11 mouse cellular contexts compared by ENCODE assay signal in the genomic region with DNA sequence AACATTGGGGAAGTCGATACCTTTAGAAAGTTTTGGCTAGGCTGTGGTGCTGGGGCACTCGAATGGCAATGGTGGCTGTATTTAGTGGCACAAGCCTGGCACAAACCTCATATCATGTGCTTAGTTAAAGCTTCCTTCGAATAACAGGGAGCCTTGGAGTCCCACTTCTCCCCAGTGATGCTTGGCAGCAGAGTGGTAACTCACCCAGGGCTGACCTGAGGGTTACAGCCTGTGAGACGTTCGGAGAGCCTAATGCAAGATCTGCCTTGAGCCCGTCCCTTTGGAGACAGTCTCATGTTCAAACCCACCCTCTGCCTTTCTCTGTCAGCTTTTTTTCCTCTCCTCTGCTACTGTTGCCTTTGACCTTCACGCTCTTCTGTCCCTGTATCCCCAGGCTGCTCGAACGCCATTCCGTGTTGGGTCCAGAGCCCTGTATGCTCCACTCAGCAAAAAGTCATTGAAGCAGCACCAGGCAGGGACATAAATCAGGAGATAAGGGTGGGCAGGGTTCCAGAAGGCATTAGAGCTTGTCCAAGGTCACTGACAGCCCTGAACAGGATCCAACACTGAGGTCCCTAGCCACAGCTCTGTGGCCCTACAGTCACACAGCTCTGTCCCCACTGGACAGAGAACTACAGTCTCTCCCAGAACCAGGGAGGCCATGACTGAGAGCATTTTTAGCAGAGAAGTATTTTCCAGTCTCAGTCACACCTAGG. TPM values are rescaled to one million over a fixed set of nuclear protein-coding genes. Genes with fewer than 3 reads are reported as not detected.
DNase-seq lines count a peak whose midpoint lies in the region; ATAC-seq and TF ChIP-seq lines count a peak whose summit lies in the region.
"Had no signal": no experiment of that assay in that cellular context is flagged by ENCODE, and none has a peak within 500 bp of the region (broad histone marks: within the 10 kb centered on the region; RNA-seq: fewer than 3 reads in every experiment).

No protein-coding gene starts in this region.

- 65% methylated on average over 10 of the region's 10 CpGs for WGBS in intestine, embryonic 15.5 days
- 62% methylated on average over 10 of the region's 10 CpGs for WGBS in intestine, postnatal 0 days
- WGBS in forebrain, embryonic 10.5 days: 89% methylated on average over 10 of the region's 10 CpGs

- no peaks in the 10 kb centered on the region for H3K27me3 ChIP-seq in intestine, embryonic 15.5 days (replicated peaks)
- H3K27me3 ChIP-seq in intestine, postnatal 0 days (replicated peaks; ENCODE audit: control insufficient read depth, insufficient read depth, low read length): no peaks in the 10 kb centered on the region
- H3K27me3 ChIP-seq in forebrain, embryonic 10.5 days (ENCODE audit: poor library complexity, severe bottlenecking): peaks cover 6% of the 10 kb centered on the region; the same call in 1 of the 2 replicates
- H3K27me3 ChIP-seq: embryonic facial prominence, embryonic 13.5 days; limb, embryonic 13.5 days had no signal

- ATAC-seq in intestine, embryonic 15.5 days: peak; percentile 44
- no peak for ATAC-seq in intestine, postnatal 0 days
- ATAC-seq in erythroblast, adult 5-6 weeks (replicated peaks; ENCODE audit: low FRiP score, poor library complexity, severe bottlenecking): peak; percentile 62

- no peak overlapping the region for H3K27ac ChIP-seq in intestine, embryonic 15.5 days
- no peak overlapping the region for H3K27ac ChIP-seq in intestine, postnatal 0 days (ENCODE audit: low read depth, low read length)
- no peak overlapping the region for H3K27ac ChIP-seq in forebrain, embryonic 10.5 days
- H3K27ac ChIP-seq: embryonic facial prominence, embryonic 13.5 days; limb, embryonic 13.5 days had no signal

- peaks cover 6% of the 10 kb centered on the region; the same call in 1 of the 2 replicates for H3K4me1 ChIP-seq in intestine, embryonic 15.5 days (replicated peaks)
- H3K4me1 ChIP-seq in intestine, postnatal 0 days (replicated peaks; ENCODE audit: control insufficient read depth, insufficient read depth, low read length): no peaks in the 10 kb centered on the region
- H3K4me1 ChIP-seq in forebrain, embryonic 10.5 days: peaks cover 6% of the 10 kb centered on the region
- H3K4me1 ChIP-seq: embryonic facial prominence, embryonic 13.5 days; limb, embryonic 13.5 days had no signal

- no peak for TF ChIP-seq CTCF in intestine, postnatal 0 days (IDR thresholded peaks at IDR 0.05; ENCODE audit: low read depth)

- H3K4me2 ChIP-seq in intestine, embryonic 15.5 days (replicated peaks): no peak overlapping the region
- H3K4me2 ChIP-seq in intestine, postnatal 0 days (replicated peaks; ENCODE audit: low read depth): no peak overlapping the region
- H3K4me2 ChIP-seq: embryonic facial prominence, embryonic 13.5 days; limb, embryonic 13.5 days had no signal

- peak; percentile 95 for DNase-seq in kidney, postnatal 14 days
- peak; percentile 42 for DNase-seq in ovary, postnatal 36 days (ENCODE audit: low spot score)
- no peak for DNase-seq in layer of hippocampus, postnatal 25 days (ENCODE audit: extremely low spot score in 1 of 2, low spot score in 1 of 2)
- DNase-seq in forebrain, embryonic 10.5 days (ENCODE audit: extremely low spot score, low spot score): no peak
- DNase-seq in gastrocnemius, postnatal 10 days: no peak

- no peaks in the 10 kb centered on the region for H3K9me3 ChIP-seq in intestine, embryonic 15.5 days
- H3K9me3 ChIP-seq in intestine, postnatal 0 days (ENCODE audit: control insufficient read depth): no peaks in the 10 kb centered on the region
- no peaks in the 10 kb centered on the region for H3K9me3 ChIP-seq in forebrain, embryonic 10.5 days
- H3K9me3 ChIP-seq: embryonic facial prominence, embryonic 13.5 days; limb, embryonic 13.5 days had no signal

- H3K4me3 ChIP-seq in intestine, embryonic 15.5 days (replicated peaks): no peak overlapping the region
- no peak overlapping the region for H3K4me3 ChIP-seq in intestine, postnatal 0 days (ENCODE audit: low read depth, low read length)
- H3K4me3 ChIP-seq in forebrain, embryonic 10.5 days: no peak overlapping the region
- H3K4me3 ChIP-seq: embryonic facial prominence, embryonic 13.5 days; limb, embryonic 13.5 days had no signal

- no peaks in the 10 kb centered on the region for H3K36me3 ChIP-seq in intestine, embryonic 15.5 days
- no peaks in the 10 kb centered on the region for H3K36me3 ChIP-seq in intestine, postnatal 0 days (ENCODE audit: control insufficient read depth, insufficient read depth)
- no peaks in the 10 kb centered on the region for H3K36me3 ChIP-seq in forebrain, embryonic 10.5 days (replicated peaks)
- H3K36me3 ChIP-seq: embryonic facial prominence, embryonic 13.5 days; limb, embryonic 13.5 days had no signal

- no peak overlapping the region for H3K9ac ChIP-seq in intestine, embryonic 15.5 days
- H3K9ac ChIP-seq in intestine, postnatal 0 days (ENCODE audit: low read depth, low read length): no peak overlapping the region
- H3K9ac ChIP-seq: embryonic facial prominence, embryonic 13.5 days; limb, embryonic 13.5 days had no signal

RNA-seq across cellular contexts. Expression of a gene that starts 9.0 kb away (rescaled TPM):
- 2.7 and 2.9 TPM in 2 replicates for polyA plus RNA-seq in intestine, embryonic 15.5 days (2015; fragmentation: Nextera tagmentation; extraction: Ambion mirVana)
- 1.5 and 1.6 TPM in 2 replicates for polyA plus RNA-seq in intestine, postnatal 0 days (2015; fragmentation: Nextera tagmentation; extraction: Ambion mirVana)
- total RNA-seq in erythroblast, adult 5-6 weeks (2015; ENCODE audit: low replicate concordance): 43.6 and 51.4 TPM in 2 replicates
- total RNA-seq in erythroblast, adult 5-6 weeks (2017; ENCODE audit: low replicate concordance): 86.7 and 87.6 TPM in 2 replicates
- total RNA-seq in layer of hippocampus, postnatal 25 days (2021): 10 to 100 TPM; 20.5 to 20.9 TPM
- polyA plus RNA-seq in forebrain, embryonic 10.5 days (2016; fragmentation: Nextera tagmentation; extraction: Ambion mirVana): 0.44 and 1.1 TPM in 2 replicates
- 1 to 10 TPM; 1.4 to 2.1 TPM for total RNA-seq in gastrocnemius, postnatal 10 days (2021)
- total RNA-seq: hematopoietic stem cell, adult 5-6 weeks had no signal

RNA-seq across cellular contexts. Expression of a gene that starts 57.3 kb away (rescaled TPM):
- 29.6 and 31.3 TPM in 2 replicates for polyA plus RNA-seq in intestine, embryonic 15.5 days (2015; fragmentation: Nextera tagmentation; extraction: Ambion mirVana)
- 26.1 and 31.6 TPM in 2 replicates for polyA plus RNA-seq in intestine, postnatal 0 days (2015; fragmentation: Nextera tagmentation; extraction: Ambion mirVana)
- total RNA-seq in erythroblast, adult 5-6 weeks (2015; ENCODE audit: low replicate concordance): 15.5 and 47.3 TPM in 2 replicates
- 11.7 and 15.2 TPM in 2 replicates for total RNA-seq in erythroblast, adult 5-6 weeks (2017; ENCODE audit: low replicate concordance)
- 10 to 100 TPM; 31.9 to 34.7 TPM for total RNA-seq in layer of hippocampus, postnatal 25 days (2021)
- 20.4 and 21.6 TPM in 2 replicates for polyA plus RNA-seq in forebrain, embryonic 10.5 days (2016; fragmentation: Nextera tagmentation; extraction: Ambion mirVana)
- total RNA-seq in gastrocnemius, postnatal 10 days (2021): 10 to 100 TPM in 1 of 2 experiments, 1 to 10 TPM in 1; 8.4 to 12.1 TPM

RNA-seq across cellular contexts. Expression of a gene that starts 57.4 kb away (rescaled TPM):
- 20.7 and 21.6 TPM in 2 replicates for polyA plus RNA-seq in intestine, embryonic 15.5 days (2015; fragmentation: Nextera tagmentation; extraction: Ambion mirVana)
- 13.8 and 14.3 TPM in 2 replicates for polyA plus RNA-seq in intestine, postnatal 0 days (2015; fragmentation: Nextera tagmentation; extraction: Ambion mirVana)
- 2.3 and 7.7 TPM in 2 replicates for total RNA-seq in erythroblast, adult 5-6 weeks (2015; ENCODE audit: low replicate concordance)
- total RNA-seq in erythroblast, adult 5-6 weeks (2017; ENCODE audit: low replicate concordance): 3.3 and 3.9 TPM in 2 replicates
- total RNA-seq in layer of hippocampus, postnatal 25 days (2021): 10 to 100 TPM; 14.3 to 15.8 TPM
- 20.4 and 21.0 TPM in 2 replicates for polyA plus RNA-seq in forebrain, embryonic 10.5 days (2016; fragmentation: Nextera tagmentation; extraction: Ambion mirVana)
- 10 to 100 TPM; 31.1 to 32.6 TPM for total RNA-seq in gastrocnemius, postnatal 10 days (2021)

Comparison
In these comparisons a context has a peak if more than half of its experiments do, and no peak if none do; other contexts are left out.
1. DNase-seq: peak in kidney, postnatal 14 days (single experiment) and ovary, postnatal 36 days (single experiment); none in layer of hippocampus, postnatal 25 days (0 of 2), forebrain, embryonic 10.5 days (single experiment) and gastrocnemius, postnatal 10 days (single experiment).
2. RNA of a gene that starts 9.0 kb away (total RNA-seq): 43.6 to 87.6 TPM in erythroblast, adult 5-6 weeks and 20.5 to 20.9 TPM in layer of hippocampus, postnatal 25 days; 1.4 to 2.1 TPM in gastrocnemius, postnatal 10 days; every median in the first group is over 4 times any median in the second.